Mouse (Mus musculus) mesoderm, embryonic 11.5 days (tissue): ENCODE data around the gene Lmln.
A peak's percentile ranks its signal among the peaks of the same experiment; 100 is the strongest.
"Not testable (repeated sequence)": the region's sequence is repeated elsewhere in the genome, so short reads cannot be mapped to it uniquely, and the experiment has no call there.

Experiments
- DNase-seq: peaks from one replicate; pipeline ENCODE4 v3.0.0-alpha.2; 2012; ENCODE audit warnings: low read depth, low spot score

The Lmln gene

DNA sequence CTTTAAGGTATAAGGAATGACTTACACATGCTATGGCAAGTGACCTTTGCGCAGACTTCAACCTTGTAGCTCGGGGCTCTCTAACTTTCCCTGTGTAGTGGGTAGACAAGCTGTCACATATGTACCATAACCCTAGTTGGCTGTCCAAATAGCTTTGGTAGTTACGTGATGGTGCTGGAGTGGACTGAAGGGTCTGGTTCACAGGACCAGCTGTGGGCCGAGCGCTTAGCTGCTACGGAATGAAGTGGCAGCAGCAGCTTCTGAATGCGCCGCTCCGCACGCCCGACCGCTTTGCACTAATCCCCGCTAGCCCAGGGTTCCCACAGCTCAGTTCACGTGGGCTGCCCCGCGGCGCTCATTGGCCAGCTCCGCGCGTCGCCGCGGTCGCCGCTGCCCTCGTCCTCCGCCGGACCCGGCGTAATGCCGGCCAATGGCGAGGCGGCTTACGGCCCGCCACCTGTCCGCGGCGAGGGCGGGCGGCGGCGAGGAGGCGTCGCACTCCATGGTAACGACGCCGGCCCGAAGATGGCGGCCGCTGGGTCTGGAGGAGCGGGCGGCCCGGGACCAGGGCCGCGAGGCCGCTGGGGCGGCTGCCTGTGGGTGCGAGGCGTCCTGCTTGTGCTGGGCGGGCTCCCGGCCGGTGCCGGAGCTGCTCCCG is at the start of gene Lmln:
Gene Lmln, plus strand, starts transcription at position 498 of the 658 bp plus-strand sequence.
- peak; percentile 95 for DNase-seq

DNA sequence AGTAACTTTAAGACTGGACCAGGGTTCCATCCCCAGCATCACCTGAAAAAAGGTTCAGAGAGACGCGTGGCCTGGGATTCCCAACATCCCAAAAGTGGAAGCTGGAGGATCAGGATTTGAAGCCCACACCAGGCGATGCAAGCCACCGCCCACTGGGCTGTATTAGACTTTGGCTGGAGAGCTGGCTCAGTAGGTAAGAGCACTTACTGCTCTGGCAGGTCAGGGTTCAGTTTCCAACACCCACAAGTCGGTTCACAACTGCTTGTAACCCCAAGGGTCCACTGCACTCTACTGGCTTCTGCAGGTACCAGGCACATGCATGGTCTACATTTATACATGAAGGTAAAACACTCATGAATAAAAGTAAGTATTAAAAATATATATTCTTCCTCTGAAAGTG is 48.5 kb upstream of the Lmln start:
- no peak for DNase-seq

DNA sequence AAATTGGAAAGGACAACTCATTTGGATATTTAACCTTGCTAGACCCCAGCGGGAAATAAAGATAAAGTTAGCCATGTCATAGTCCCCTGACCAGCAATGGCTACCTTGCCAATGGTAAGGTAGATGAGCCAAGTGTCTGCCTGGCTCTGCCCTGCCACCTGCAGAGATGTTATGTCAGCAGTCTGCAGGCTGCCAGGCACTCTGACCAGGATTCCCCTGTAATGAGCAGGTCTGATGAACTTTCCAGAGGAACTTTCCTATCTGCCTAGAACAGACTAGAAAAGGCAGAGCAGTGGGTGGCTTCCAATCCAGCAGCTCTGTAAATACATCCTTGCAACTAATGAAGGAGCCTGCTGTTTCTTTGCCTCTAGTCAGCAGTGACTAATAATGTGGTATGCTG is 47.4 kb upstream of the Lmln start:
- DNase-seq, result no peak

DNA sequence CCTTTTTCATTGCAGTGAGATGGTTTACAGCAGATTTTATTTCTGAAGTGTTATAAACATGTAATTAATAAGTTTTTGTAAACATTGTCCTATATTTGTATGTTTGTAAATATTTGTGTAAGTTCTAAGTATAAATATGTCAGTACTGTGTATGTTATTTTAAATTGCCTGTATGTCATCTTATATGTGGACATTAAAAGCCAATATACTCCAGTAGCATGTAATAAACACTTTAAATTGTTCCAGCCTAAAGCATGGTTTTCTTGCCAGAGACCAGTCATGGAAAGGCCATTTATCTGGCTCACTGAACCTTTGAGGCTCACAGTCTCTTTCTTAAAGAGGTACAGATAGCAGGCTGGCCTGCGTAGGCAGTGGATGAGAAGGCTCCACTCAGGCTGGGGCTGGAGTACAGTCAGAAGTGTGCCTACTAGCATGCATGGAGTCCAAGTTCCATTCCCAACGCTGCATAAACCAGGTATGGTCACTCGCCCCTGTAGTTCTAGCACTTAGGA is 46.9 kb upstream of the Lmln start:
- no peak for DNase-seq

DNA sequence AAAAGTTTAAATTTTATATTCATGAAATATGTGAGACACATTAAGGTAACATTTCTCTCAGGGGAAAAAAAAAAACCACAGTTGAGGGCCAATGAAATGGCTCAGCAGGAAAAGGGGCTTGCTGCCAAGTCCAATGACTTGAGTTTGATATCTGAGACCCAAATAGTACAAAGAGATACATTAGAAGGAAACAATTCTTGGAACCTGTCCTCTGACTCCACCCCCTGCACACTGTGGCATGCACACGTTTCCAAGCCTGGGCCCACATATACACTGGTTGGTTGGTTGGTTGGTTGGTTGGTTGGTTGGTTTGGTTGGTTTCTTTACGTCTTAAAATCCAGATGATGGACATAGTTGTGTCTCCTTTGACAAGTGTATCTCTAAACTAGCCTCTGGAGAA is 46.3 kb upstream of the Lmln start:
- DNase-seq, result no peak

DNA sequence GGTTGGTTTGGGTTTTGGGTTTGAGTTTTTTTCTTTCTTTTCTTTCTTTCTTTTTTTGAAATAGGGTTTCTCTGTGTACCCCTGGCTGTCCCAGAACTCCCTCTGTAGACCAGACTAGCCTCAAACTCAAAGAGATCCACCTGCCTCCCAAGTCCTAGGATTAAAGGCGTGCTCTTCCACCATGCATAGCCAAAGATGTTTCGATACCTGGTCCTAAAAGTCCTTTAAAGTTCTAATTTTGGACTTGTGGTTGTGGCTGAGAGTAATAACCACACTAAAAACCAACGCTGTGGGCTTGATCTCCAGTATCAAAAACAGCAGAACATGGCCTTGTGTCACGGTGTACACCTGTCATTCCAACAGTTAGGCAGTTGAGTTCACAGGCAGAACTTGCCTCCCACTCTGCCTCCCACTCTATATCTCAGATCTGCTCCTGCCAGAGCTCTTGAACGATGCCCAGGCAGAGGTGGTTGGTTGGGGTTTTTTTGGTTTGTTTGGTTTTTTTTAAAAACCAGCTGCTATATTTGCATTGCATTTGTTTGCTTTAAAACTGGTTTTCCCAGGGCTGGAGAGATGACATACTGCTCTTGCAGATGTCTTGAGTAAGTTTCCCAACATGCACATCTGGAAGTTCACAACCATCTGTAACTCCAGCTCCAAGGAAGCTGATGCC is 44.5 kb upstream of the Lmln start:
- no peak for DNase-seq

DNA sequence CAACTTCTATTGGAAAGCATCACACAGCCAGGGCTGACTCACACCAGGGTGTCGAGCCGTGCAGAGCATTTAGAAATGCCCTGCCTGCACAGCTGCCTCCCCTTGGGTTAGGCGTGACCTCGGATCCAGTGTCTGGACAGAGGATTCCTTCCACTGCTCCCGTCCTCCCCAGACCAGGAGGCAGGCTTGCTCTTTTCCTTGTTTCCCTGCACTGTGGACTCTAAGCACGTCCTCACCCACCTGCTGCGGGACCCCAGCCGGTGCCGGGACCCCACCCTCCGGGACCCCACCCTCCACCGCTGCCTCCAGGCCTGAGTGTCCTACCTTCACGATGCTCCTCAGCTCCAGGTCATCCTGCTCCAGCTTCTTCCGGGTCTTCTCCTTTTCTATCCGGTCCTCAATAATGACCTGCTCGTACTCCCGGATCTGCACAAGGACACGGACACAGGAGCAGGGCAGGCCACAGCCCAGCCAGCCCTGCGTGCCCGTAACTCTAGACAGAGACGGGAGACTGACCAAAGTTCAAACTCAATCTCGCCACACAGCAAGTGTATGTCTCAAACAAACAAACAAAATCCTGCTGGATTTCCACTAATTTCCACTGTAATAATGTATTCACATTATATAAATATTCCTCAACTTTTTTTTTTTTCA is 43.1 kb upstream of the Lmln start:
- DNase-seq, result no peak

DNA sequence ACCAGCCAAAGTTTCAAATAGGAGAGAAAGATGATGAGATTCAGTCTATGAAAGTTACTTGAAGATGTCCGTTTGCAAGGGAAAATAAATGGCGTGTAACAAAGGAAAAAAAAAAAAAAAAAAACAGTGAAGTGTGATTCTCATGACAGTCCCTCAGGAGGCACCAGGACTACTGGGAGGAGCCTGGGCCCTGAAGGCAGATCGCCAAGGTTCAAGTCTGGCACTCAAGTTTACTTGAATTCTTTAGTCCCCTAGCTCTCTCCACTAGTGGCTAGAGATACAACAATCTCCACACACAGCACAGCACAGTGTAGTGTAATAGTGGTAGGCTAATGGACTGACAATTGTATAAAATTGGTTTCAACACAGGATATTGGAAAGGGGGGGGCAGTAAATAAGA is 40.9 kb upstream of the Lmln start:
- no peak for DNase-seq

DNA sequence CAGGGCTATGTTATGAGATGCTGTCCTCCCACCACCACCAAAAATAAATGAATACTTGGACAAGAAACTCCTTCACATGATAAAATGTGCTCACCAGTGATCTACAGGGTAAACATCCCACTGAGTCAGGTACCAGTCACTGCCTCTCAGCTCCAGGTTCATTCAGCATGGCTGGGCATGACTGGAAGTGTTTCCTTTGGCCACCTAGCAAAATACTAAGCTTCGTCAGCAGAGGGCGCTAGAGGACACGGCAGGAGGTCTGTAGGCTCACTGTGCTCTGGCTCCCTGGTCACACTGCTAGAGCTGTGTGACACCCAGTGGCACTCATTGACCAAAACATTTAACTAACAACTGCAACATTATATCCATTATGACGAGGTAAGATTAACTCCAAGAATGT is 38.6 kb upstream of the Lmln start:
- peak; percentile 87 for DNase-seq

DNA sequence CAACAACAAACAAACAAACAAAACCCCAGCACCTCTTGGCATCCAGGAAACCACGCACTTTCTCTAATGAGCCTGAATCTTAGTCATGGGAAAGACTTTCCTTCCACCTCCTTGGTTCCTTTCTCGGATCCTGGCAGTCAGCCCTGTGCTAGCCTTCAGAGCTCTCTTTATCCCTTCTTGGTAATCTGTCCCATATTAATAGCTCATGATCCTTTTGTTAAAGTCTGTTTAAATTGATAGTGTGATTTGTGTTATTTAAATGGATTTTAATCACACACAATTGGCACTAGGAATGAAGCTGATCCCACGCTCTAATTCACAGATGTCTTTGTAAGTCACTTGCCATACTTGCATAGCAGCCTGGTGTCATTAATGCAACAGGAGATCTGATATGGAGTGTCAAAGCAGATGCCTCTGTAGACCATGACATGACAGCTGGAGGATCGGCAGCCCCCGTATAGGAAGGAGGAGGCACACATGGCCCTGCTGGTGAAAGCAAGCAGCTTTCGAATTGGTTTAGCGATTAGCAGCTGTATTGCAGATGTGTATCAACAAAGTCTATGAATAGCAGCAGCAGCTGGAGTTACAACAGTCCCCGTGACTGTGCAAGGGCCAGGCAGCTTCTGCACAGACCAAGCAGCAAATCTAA is 37.7 kb upstream of the Lmln start:
- DNase-seq, result no peak

DNA sequence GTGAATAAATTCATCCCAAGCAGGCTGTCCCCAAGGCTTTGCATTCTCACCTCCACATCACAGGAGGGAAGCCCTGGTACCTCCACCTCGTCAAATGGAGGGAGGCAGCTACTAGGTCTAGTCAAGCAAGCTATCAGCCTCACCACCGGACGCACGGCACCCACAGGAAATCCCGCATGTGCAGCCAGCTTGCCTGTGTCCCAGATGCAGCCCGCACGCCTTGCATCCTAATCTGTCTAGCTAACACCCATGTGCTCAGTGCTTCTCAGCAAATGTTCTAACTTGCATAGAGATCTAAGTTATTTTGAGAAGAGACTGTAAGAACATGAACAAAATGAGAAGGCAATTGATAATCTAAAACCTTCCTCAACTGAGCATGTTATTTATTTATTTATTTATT is 36.0 kb upstream of the Lmln start:
- no peak for DNase-seq

DNA sequence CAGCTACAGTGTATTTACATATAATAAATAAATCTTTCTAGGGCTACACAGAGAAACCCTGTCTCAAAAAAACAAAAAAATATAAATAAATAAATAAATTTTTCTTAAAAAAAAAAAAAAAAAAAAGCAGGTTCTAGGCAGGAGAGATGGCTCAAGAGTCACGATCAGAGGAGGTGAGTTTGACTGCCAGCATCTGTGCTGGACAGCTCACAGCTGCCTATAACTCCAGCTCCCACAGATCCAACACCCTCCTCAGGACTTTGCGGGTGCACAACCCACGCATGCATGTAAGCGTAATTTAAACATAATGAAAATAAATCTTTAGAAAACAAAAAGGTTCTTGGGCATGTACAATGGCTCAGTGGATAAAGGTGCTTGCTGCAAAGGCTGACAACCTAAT is 26.3 kb upstream of the Lmln start:
- DNase-seq, result no peak

DNA sequence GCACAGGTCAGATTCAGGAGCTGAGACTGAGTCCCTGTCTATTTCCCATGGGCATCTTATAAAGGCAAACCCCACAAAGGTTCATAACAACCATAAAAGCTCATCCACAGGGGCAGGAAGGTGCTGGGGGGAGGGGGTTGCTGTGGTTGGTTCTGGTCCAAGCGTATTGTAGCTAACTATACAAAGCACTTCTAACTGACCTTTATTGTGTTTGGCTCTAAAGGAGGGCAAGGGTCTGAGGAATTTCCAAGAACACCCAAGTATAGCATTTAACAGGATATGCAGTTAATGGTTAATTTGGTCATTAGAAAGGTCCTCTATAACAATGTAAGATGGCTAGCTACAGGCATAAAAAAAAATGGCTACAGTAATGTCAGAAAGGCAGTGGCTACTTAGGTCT is 19.6 kb upstream of the Lmln start:
- no peak for DNase-seq

DNA sequence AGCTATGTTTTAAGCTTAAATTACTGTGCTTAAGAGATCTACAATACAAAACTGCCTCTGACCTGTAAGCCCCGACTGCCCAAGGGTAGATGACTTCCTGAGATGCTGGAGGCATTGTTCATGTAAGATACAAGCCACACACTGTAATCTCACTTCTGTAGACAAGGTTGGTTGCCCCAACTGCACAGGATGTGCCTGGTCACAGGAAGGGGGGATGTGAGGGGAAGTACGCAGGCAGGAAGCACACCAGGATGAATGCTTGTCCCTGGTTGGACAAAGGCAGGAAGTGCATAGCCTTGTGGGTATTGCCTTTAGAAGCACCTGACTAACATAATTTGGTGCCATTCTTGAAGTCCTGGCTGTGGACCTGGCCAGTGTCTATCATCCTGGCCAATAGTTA is 19.1 kb upstream of the Lmln start:
- no peak for DNase-seq

DNA sequence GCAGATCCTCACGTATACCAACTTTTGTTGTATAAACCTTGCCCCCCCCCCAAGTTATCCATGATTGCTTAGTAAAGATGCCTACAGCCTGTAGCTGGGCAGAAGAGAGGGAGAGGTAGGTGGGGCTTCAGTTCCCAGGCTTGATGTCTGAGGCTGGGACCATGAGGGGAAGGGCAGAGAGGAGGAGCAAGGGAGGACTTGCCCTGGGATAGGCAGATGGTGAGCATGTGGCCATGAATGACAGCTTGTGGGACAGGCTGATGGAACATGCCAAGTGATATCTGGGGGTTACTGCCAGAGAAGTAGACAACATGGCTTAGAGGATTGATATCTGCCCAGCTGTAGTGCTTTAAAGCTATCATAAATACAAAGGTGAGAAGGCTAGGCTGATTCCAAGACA is 14.3 kb upstream of the Lmln start:
- DNase-seq, result no peak

DNA sequence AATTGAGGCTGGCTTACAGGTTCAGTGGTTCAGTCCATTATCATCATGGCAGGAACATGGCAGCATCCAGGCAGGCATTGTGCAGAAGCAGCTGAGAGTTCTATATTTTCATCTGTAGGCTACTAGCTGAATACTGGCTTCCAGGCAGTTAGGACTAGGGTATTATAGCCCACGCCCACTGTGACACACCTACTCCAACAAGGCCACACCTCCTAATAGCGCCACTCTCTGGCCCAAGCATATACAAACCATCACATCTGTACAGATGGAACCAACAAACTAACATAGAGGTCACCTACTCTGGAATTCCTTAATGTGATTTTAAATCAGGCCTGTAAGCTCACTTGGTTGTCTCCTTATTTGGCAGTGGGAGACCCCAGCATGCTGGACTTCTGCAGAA is 13.6 kb upstream of the Lmln start:
- DNase-seq, result no peak

DNA sequence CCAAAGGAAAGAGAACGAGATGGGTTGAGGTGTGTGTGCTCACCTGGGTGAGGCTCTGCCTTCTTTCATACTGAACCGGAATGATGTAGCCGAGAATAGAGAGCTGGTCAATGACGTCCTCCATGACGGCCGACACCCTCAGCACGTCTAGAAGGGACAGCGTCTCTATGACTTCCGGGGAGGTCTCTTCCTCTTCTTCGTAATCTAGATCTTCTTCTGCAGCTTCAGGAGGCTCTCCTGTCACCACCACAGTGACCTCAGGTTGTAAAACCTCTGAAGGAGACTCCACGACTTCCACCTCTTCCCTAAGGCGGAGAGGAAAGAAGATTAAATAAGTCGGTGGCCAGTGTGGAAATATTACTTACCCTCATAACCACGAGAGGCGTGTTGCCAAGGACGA is 12.5 kb upstream of the Lmln start:
- no peak for DNase-seq

DNA sequence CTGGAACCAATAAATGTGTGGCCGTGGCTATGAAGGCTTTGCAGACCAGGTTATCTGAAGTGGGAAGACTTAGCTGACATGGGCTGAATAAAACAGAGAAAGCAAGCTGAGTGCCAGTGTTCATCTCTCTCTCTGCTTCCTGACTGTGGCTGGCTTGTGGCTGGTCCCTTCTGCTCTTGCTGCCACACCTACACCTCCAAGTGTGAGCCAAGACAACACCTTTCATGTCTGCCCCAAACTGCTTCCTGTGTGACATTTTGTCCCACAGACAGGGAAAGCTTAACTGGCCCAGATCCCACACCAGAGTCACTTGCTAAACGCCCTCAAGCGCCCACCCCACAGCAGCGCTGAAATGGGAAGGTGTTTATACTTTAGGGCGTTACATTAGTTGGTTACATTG is 9.2 kb upstream of the Lmln start:
- DNase-seq, result no peak

DNA sequence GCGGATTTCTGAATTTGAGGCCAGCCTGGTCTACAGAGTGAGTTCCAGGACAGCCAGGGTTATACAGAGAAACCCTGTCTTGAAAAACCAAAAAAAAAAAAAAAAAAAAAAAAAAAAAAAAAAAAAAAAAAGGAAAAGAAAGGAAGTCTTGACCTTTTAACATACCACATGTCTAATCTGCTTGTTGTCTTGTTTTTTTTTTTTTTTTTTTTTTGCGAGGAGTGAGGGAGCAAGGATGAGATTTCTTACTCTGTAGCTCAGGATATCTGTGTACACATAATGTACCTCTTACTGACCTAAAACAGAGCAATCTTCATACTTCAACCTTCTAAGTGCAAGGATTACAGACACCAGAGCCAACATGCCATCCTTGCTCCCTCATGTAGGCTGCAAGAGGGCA is 7.4 kb upstream of the Lmln start:
- not testable (repeated sequence) for DNase-seq

DNA sequence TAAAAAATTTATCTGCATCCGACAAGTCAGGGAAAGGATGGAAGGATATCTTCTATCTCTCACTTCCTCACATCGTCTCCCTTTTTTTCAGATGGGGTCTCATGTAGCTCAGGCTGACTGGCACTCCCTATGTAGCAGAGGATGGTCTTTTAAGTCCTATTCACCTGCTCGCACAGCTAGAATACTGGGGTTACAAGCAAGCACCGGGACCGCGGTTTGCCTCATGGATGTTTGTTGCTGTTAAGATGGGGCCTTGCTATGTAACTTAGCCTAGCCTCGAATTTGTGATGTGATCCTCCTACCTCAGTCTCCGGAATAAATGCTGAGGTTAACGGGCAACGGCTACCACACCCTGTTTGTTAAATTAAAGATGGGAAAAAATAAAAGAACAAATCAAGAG is 6.7 kb upstream of the Lmln start:
- no peak for DNase-seq

DNA sequence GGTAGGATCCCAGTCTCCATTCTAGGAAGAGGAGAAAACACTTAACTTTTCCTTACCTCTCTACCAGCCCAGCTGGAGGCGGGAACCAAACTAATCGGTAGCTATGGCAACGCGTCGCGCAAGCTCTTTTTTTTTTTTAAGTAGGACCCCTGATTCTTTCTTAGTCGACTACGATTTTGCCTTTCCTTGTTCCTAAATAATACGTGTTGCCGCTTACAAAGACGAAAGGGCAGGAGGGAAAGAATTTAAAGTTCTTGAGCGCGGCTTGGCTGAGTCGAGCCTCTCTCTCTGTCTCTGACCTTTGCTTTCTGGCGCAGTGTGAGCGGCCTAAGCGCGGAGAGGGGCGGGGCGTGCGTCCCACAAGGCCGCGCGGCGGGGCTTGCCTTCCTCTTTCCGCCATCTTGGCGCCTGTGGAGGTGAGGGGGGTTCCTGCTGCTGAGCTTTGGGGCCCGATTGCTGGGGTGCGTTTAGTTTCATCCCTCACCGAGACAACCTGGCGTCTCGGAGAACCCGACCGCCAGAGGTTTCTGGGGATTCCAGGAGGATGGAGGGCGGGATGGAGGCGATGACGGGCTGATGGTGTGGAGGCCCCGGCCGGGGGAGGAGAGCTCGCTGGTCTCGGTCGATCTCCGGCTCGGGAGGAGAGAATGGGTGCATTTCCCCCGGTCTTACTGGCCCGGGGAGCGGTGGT is 6.1 kb upstream of the Lmln start, which contains the start of the genes Iqcg and Rpl35a:
Gene Iqcg, minus strand, starts transcription at position 124 of the 691 bp plus-strand sequence.
Gene Rpl35a, plus strand, starts transcription at position 359 of the 691 bp plus-strand sequence.
- DNase-seq, result peak; percentile 91

DNA sequence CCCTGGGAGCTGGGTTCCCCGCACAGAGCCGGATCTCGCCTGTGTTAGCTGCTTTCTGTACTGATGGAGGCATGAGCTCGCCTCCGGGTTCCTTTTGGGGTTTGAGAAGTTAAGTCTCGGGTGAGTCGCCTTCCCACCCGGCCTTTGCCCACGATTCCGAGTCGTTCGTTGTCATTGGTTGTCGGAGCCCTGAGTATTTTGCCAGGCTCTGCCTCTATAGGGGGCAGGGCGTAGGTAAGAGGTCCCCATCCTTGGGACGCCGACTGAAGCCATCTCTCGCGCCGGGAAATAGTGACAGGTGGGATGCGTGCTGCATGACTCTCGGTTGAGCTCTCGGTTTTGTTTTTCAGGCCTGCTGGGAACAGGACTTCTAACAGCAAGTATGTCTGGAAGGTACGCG is 5.5 kb upstream of the Lmln start:
- peak; percentile 31 for DNase-seq
